Mouse (Mus musculus) A20 (cell line): ENCODE results near the gene Scp2d1.
A peak's percentile ranks its signal among the peaks of the same experiment; 100 is the strongest.
"Not testable (repeated sequence)": the region's sequence is repeated elsewhere in the genome, so short reads cannot be mapped to it uniquely, and the experiment has no call there.

Source experiments
- DNase-seq: peaks from one replicate; pipeline ENCODE4 v3.0.0-alpha.2; 2011; ENCODE audit warnings: low read depth, low spot score

The Scp2d1 gene

DNA sequence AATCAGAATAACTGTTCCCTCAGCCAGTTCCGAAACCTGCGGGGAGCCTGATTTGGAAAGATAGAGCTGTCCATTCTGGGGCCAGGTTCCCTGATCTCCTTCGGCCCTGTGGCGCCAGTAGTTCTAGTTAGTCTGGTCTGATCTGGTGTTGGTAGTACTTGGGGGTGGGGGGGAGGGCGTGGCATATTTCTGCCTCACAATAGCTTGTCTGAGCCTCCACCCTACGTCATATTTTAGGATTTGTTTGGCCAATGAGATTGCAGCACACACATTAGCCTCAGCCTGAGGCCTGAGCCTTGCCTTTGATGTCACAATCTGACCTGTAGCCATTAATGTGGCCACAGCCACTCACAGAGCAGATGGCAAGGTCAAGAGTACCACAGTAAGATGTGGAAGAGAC is at the start of gene Scp2d1:
Gene Scp2d1 (plus strand): TSS at position 301 of the 400 bp plus-strand sequence.
- not testable (repeated sequence) for DNase-seq

DNA sequence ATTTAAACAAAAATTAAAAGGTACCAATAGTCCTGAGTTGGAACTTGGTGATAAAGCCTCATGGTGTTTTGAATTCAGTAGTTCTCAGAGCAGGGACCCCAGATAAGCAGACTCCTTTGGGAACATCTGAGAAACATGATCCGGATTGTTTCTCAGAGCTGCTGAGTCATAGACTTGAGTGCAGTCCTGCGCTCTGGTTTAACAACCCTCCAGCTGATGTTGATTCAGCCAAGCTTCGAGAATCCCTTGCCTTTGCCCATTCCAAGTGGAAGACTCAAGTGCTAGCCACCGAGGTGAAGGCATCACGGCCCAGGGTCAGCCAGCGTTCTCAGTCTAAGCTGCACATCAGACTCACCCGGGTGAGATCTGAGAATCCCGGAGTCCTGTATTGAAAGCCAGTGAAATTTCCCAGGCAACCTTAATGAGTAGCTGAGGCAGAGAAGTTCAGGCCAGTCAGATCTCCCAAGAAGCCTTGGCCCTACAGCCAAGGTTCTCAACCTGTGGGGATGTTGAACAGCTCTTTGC is 48.8 kb upstream of the Scp2d1 start:
- no peak for DNase-seq

DNA sequence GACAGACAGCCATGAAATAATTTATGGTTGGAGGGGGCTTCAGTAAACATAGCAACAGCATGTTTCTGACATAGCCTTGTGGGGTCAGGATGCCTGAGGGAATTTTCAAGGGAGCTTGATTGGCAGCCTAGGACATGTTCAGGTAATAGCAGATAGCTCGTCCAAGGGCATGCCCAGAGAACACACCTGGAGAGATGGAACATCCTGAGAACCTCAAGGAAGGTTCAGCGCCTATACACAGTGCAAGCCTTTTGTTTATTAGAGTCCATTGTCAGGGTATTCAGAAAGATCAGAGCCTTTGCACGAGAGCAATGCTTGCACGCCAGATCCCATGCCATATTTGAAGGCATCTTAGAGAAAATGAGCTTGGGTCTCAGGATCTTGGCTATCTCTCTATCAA is 47.8 kb upstream of the Scp2d1 start:
- no peak for DNase-seq

DNA sequence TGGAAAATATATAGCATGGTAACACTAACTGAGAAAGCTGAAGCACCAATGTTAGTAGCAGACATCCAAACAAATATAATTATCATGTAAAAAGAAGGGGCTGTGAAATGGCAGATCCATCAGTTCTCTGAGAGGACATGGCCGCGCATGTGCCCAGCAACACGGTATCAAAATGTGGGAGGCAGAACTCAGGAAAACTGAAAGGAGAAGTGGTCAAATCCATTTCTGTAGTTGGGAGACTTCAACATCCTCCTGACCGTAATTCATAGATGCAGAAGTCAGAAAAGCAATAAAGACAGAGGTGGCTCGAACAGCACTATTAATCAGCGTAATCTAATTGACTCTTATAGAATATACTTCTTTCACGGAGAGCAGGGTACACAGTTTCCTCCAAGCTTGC is 44.2 kb upstream of the Scp2d1 start:
- DNase-seq: no peak

DNA sequence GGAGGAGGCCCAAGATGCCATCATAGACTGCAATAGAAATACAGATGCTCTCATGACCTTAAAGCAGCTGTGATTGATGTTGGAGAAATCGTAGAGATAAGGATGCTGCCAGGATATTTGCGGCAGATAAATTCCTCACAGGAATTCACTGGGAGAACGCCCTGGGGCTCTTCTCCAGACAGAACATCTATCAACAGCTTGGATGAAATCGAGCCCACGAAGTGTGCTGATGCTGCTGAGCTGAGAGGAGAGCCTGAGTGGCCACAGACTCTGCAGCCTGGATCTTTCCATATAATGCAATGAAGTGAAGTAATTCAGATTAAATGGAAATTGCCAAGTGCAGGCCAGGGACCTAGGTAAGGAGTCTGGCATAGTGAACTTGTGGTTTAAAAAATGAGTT is 42.7 kb upstream of the Scp2d1 start:
- DNase-seq: no peak

DNA sequence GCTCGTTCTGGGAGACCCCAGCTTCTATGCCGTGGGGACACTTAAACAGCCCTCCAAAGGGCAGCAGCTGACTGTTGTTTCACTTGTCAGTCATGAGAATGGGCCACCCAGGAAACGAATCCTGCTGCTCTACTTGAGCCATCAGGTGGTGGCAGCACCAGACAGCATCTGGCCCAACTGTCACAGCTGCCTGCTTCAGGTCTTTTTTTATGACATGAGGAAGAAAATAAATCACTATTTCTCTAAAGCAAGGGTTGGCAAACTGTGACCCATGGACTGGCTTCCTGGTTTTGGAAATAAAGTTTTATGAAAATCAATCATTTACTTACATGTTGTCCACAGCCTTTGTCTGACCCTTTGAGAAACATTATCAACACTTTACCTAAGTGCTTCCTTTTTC is 41.6 kb upstream of the Scp2d1 start:
- peak; percentile 19 for DNase-seq

DNA sequence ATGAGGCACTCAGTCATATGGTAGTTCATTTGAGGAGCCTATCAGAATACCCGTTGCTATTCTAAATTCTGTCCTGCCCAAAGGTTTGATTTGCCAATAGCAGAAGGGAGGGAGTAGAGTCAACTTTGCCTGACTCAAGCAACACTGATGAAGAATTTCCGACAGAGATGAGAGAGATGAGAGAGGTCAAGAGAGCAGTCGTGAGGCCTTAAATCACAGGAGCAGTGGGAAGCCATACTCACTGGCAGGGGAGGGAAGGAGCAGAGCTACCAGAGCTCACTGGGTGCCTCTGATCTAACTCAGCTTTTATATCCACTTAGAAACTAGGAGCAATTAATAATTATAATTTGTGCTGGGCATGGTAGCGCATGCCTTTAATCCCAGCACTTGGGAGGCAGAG is 41.0 kb upstream of the Scp2d1 start:
- no peak for DNase-seq

DNA sequence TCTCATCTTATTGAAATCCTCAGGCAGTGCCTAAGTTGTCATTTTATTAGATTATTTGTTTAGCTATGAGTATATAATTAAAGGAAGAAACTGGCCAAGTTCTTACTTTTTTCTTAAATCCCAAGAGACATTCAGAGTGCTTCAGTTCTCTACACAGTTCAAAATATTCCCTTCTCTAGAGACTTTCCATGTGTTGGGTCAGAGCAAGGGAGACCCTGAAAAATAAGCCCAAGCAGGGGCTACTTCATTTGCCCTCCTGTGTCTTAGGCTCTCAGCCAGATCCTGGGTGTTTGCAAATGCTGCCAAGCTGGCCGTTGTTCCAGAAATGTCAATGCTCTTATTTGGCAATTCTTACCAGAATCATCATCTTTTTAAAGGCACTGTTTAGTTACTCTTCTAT is 40.3 kb upstream of the Scp2d1 start:
- DNase-seq: no peak

DNA sequence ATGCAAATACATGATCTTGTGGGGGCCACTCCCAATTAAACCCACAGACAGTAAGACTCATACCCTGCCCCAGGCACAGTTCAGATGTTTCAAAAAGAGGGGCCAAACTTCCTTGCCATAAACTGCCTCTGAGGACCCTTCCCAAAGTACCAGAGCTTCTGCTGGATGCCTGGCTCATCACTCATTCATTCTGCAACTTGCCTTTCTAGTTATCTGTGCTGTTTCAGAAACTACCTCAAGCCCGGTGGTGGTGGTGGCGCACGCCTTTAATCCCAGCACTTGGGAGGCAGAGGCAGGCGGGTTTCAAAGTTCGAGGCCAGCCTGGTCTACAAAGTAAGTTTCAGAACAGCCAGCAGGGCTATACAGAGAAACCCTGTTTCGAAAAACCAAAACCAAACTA is 39.6 kb upstream of the Scp2d1 start:
- DNase-seq: no peak

DNA sequence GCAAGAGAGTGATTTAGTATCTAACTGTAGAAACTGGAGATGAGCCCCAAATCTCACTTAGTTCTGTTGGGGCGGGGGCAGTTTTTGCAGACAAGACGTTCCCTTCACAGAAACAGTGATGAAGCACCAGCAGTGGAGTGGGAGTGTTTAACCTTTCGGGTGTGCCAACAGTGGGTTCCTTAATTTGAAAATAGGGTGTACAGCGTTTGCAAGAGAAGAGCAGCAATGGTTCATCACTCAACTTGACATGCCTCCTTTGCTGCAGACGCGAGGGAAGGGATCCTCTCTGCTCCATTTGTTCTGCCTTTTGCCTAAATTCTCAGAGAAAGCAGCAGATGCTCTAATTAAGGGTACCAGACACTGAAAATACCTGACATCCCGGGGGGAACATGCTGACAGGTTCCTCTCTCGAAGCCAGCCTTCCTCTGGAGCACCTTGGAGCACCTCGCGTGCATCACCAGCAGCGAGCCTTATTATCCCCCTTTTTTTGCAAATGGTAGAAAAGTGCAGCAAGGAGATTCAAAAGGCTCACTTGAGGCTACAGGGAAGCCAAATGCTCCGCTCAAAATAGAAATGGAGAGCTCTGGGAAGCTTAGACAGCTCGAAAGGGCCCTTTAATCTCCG is 31.7 kb upstream of the Scp2d1 start:
- DNase-seq: no peak

DNA sequence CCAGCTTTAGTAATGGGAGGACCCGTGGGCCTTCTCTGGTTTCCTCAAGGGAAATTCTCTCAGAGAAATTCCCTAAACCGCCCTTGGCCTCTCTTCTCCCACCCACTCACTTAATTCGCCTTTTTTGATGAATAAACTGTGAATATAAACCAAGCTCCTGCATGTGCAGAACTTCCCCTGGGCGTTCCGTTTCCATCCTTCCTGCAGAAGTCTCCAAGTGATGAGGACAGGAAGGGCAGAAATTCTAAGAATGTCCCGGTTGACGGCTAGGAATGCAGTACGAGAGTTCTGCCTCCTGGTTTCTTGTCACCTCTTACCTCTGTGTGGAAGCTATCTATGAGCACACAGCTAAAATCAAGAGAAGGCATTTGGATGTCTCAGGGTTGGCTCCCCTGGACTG is 25.9 kb upstream of the Scp2d1 start:
- no peak for DNase-seq

DNA sequence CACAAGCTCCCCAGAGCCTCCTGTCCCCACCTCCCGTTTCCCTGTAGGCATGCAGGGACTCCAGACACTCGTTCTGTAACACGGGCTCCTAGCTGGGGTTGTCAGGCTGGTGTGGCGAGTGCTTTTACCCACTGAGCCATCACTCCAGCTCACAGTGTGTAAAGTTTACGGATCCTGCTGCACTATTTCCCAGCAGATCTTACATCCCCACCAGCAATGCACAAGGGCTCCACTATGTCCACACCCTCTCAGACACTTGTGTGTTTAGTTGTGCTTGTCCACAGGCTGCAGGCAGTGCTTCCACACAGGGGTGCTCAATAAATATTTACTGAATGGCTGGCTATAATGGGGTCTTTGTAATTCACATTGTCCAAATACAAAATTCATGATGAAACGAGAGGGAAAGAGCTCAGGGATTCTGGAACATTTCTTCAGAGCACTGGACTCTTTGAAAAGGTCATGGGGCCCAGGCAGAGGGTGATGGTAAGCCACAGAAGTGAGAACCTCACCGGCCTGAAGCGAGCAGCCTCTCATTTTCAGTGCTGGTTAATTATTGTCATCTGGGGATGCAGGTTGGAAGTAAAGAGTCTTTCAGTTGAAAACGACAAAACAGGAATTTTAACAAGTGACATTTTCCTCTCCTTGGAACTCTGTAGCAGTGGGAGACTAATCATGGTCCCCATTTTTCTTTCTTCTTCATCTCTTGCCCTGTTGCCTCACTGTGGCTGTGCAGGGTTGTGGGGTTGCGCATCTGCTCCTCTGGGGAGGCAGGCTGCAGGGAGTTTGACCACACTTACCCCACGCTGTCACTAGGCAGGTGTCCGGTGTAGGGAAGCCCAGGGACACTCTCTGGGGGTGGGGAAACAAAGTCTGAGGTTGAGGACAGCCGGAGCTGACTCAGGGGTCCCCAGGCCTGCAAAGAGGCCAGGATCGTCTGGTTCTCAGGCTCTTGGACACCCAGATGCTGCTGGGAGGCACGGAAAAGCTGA is 15.4 kb upstream of the Scp2d1 start:
- DNase-seq: no peak

DNA sequence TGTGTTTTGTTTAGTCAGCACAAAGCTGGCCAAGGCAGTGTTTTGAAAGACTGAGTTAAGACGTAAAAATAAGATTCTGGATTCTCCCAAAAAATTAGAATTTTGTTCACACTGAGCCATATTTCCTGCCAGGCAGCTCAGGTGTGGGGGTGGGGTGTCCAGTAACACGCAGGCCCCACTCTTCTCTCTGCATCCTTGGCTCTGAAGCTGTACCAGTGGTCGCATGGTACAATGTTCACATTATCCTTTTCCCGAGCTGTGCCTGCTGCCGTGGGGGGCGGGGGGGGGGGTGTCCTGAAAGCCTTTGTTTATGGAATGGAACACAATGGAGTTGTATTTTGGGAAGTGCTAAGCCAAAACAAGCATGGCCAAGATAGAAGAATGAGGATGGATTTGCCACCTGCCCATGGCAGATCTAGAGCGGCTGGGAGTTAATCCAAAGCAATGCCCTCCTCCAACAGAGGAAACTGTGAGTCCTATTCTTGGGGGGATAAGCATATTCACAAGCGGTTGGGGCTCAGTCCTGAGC is 5.1 kb downstream of the Scp2d1 start:
- DNase-seq: no peak

DNA sequence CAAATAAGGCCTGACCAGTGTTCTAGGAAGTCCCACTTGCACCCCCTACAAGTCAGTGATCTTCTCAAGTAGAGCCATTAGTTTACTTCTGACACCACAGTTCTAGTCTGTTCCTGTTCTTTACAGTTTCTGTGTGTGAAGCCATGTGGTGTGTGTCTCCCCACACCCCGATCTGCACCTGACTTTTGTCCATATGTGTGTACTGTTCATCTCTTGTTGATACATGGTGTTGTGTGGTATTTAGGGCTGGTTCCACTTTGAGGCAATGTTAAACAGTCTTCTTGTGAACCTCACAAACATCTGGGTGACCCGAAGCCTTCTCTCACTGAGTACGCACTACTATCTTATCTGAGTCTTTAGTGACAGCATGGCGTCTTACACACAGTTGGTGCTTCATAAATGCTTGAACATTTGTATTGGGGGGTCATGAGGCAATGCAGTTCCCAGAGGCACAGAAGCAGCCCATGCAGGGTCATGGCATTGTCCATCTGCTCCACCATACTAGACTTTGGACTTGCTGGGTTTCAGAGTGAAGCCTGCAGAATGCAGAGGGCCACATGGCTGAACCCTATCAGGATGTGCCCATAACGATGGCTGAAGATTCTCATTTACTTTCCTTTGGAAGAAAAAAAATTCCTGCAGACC is 13.3 kb downstream of the Scp2d1 start:
- no peak for DNase-seq

DNA sequence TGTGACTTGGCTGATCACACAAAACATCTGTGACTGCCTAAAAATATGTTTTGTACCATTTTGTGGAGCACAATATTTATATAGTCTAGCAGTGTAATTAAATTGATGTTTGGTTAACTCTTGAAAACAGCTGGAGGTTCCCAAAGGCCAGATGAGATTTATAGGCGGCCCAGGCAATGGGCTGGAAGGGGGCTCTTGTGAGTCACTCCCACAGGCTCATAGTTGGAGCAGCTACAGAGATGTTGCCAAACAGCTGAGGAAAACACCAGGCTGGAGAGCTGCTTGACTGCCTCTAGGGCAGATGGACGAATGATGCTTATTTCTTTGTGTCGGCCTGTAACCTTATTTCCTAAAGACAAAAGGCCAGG is 13.8 kb downstream of the Scp2d1 start:
- DNase-seq: no peak

DNA sequence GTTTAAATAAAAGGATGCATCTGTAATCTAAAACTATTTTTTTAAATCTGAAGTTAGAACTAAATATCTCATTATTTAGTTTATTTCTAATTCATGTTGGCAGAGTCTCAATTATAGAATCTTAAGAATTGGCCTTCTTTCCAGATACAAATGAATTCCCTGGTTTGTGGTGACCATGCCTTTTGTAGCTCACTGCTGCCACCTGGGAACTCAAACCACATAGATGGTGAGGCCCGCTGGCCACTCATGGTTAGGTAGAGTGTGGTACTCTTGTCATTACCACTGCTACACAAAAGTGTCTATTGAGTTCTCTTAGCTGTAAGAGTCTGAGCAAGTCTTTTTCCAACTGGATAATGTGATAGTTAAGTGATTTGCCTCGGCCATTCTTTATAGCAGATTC is 45.4 kb downstream of the Scp2d1 start:
- DNase-seq: no peak
